Mouse (Mus musculus): ENCODE results near the gene Gm10401. TPM values are rescaled to one million over a fixed set of nuclear protein-coding genes. Genes with fewer than 3 reads are reported as not detected.

The Gm10401 gene
- polyA plus RNA-seq, 1 experiment from 2014 or later: 36.5 TPM

DNA sequence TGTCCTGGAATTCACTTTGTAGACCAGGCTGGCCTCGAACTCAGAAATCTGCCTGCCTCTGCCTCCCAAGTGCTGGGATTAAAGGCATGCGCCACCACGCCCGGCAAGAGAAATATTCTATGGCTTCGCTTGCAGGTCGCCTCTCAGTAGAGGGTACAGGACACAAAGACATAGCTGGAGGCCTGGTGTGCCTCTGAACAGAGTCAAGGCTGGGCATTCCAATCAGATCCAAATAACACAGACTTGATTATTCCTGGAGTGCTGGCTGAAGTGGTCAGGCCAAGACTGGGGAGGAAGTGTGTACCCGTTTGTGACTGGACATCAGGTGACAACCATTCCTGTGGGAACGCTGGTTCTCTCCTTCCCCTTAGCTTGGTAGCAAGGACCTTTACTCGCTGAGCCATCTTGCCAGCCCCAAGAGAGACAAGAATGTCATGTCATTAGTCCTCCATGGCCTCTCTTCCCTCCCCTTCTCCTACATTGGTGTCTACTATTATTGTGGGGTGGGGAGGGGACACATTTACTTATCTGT is 44.1 kb upstream of the Gm10401 start:
- no peak for DNase-seq
- H3K9me3 ChIP-seq (ENCODE audit: low read depth, low read length): no peaks in the 10 kb centered on the region
- WGBS: 86% methylated on average over 9 of the region's 9 CpGs
- no peak for TF ChIP-seq CTCF (IDR thresholded peaks at IDR 0.05; ENCODE audit: low read depth)
- ATAC-seq (ENCODE audit: insufficient read depth): no peak
- H3K36me3 ChIP-seq (ENCODE audit: insufficient read depth): peaks cover 34% of the 10 kb centered on the region
- no peak overlapping the region for H3K4me2 ChIP-seq
- H3K4me1 ChIP-seq (ENCODE audit: insufficient read depth): no peaks in the 10 kb centered on the region
- no peaks in the 10 kb centered on the region for H3K27me3 ChIP-seq (ENCODE audit: insufficient read depth, low read length)
- H3K9ac ChIP-seq: no peak overlapping the region
- no peak overlapping the region for H3K27ac ChIP-seq (ENCODE audit: low read depth)
- no peak overlapping the region for H3K4me3 ChIP-seq (ENCODE audit: low read depth, low read length)

DNA sequence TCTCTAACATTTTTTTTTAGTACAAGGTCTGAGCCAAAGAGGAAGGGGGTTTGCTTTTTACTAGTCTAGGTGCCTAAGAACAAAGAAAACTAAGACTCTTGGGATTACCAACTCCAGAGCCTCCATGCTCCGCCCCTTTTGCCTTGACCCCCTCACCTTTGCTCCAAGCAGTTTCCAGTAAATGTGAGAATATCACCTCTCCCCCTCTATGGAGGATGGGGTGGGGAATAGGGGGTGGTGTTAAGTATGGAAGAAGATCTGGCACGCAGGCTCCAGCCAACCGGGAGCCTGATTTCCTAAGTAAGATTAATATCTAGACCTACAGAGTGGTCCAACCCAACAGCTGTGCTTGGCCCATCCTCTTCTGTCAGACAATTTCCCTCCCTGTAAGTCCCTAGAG is 42.6 kb upstream of the Gm10401 start:
- no peaks in the 10 kb centered on the region for H3K4me1 ChIP-seq (ENCODE audit: insufficient read depth)
- DNase-seq (no peak), ATAC-seq (ENCODE audit: insufficient read depth) (no peak)
- no peak overlapping the region for H3K27ac ChIP-seq (ENCODE audit: low read depth)
- H3K36me3 ChIP-seq (ENCODE audit: insufficient read depth): peaks cover 19% of the 10 kb centered on the region
- H3K9me3 ChIP-seq (ENCODE audit: low read depth, low read length): no peaks in the 10 kb centered on the region
- TF ChIP-seq CTCF (IDR thresholded peaks at IDR 0.05; ENCODE audit: low read depth): no peak
- 46% methylated on average over 3 of the region's 3 CpGs for WGBS
- no peak overlapping the region for H3K4me2 ChIP-seq
- no peaks in the 10 kb centered on the region for H3K27me3 ChIP-seq (ENCODE audit: insufficient read depth, low read length)
- no peak overlapping the region for H3K9ac ChIP-seq
- H3K4me3 ChIP-seq (ENCODE audit: low read depth, low read length): no peak overlapping the region

DNA sequence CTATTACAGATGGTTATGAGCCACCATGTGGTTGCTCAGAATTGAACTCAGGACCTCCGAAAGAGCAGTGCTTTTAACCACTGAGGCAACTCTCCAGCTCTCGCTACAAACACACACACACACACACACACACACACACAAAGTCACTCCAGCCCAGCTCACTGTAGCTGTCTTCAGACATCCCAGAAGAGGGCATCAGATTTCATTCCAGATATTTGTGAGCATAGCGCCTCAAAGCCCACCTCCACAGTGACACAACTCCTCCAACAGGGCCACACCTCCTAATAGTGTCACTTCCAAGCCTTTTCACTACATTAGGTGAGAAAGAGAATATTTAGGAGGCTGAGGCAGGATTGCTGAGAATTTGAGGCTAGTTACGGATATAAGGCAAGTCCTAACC is 41.0 kb upstream of the Gm10401 start:
- no peaks in the 10 kb centered on the region for H3K4me1 ChIP-seq (ENCODE audit: insufficient read depth)
- DNase-seq (no peak), ATAC-seq (ENCODE audit: insufficient read depth) (no peak)
- WGBS: 49% methylated on average over 4 of the region's 4 CpGs
- no peak overlapping the region for H3K4me3 ChIP-seq (ENCODE audit: low read depth, low read length)
- H3K9ac ChIP-seq: no peak overlapping the region
- H3K4me2 ChIP-seq: no peak overlapping the region
- TF ChIP-seq CTCF (IDR thresholded peaks at IDR 0.05; ENCODE audit: low read depth): no peak
- no peak overlapping the region for H3K27ac ChIP-seq (ENCODE audit: low read depth)
- H3K36me3 ChIP-seq (ENCODE audit: insufficient read depth): 0 out of 2 replicates have a peak, but pooled peaks cover 6% of the 10 kb centered on the region
- H3K27me3 ChIP-seq (ENCODE audit: insufficient read depth, low read length): no peaks in the 10 kb centered on the region
- no peaks in the 10 kb centered on the region for H3K9me3 ChIP-seq (ENCODE audit: low read depth, low read length)

DNA sequence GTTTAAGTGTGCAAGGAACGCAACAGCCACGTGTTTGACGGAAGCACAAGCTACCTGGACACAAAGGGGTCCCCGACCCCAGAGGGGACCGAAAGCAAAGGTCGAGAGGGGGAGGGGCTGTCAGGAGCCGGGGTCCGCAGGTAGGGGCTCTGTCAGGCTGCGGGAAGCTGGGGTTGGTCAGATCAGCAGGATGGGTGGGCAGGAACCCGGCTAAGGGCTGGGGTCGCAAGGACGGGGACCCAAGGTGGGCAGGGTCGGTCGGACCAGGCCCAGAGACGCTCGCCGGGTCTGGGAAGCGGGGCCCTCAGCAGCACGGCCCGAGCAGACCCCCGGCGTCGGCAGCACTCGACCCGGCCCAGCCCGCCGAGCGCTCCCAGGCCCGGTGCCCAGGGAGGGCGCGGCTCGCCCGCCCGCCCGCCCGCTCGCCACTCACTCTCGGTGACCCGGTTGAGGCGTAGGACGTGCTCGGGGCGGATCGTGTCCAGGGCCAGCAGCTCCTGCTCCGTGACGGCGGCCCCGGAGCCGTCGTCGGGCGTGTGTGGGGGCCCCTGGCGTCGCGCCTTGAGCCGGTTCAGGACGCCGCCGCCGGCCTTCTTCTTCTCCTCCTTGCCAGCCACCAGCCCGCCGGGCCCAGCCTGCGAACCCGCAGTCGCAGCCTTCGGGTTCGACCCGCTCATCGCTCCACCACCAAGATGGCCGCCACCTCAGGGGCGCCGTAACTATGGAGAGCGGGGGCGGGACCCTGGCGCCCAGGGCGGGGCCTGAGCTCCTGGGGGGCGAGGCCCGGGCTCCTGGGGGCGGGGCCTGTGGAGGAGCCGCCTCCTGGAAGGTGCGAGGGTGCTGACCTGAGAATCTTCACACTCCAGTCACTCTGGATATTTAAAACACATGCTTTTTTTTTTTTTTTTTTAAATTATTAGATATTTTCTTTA is 36.4 kb upstream of the Gm10401 start, which contains the start of gene Unc119b:
TSS of gene Unc119b (minus strand) at position 742 of the 932 bp plus-strand sequence.
- WGBS: under 1% methylated on average over 77 of the region's 81 CpGs
- Histone ChIP-seq H3K9ac (peak within 1 kb of the TSS; percentile 81), H3K27ac (ENCODE audit: low read depth) (no peak within 1 kb of the TSS), H3K27me3 (ENCODE audit: insufficient read depth, low read length) (no peaks in the 10 kb centered on the region), H3K9me3 (ENCODE audit: low read depth, low read length) (no peaks in the 10 kb centered on the region), H3K4me2 (peak within 1 kb of the TSS; percentile 95), H3K36me3 (ENCODE audit: insufficient read depth) (peaks cover 9% of the 10 kb centered on the region), H3K4me1 (ENCODE audit: insufficient read depth) (peaks cover 7% of the 10 kb centered on the region), H3K4me3 (ENCODE audit: low read depth, low read length) (peak within 1 kb of the TSS; percentile 80)
- ATAC-seq (ENCODE audit: insufficient read depth) (peak; percentile 94), DNase-seq (peak; percentile 94)
- TF ChIP-seq CTCF (IDR thresholded peaks at IDR 0.05; ENCODE audit: low read depth): no peak

DNA sequence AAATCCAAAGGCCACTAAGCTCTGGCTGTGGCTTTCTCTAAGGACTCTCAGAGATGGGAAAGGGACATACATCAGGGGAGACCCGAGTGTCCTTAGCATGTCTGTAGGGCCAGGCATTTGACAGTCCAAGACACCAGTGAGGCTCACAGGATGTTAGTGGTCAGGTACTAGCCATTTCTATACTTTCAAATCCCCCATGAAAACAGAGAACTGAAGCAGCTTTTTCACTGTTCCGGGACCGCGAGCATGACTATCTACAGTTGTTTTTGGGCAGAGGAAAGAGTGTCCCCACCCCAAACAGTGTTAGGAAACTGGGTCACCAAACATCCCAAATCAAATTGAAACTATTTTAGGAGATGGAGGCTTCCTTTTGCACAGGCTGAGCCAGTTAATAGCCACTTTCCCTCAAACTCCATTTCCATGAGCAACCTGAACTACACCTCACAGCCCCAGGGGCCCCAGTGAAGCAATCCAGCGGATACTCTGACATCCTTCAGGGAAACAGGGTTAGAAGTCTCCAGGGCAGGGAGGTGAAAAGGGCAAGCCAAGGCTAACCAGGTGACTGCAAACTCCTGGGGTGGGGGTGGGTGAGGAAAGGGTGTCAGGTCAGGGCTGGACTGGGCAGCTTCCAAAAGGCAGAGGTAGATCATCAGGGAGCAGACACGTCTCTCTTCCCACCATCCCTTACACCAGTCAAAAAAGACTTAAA is 35.4 kb upstream of the Gm10401 start:
- ATAC-seq (ENCODE audit: insufficient read depth): no peak
- DNase-seq: no peak
- H3K4me1 ChIP-seq (ENCODE audit: insufficient read depth): peaks cover 7% of the 10 kb centered on the region
- H3K27me3 ChIP-seq (ENCODE audit: insufficient read depth, low read length): no peaks in the 10 kb centered on the region
- peak overlapping the region; percentile 95 for H3K4me2 ChIP-seq
- TF ChIP-seq CTCF (IDR thresholded peaks at IDR 0.05; ENCODE audit: low read depth): no peak
- H3K36me3 ChIP-seq (ENCODE audit: insufficient read depth): peaks cover 19% of the 10 kb centered on the region
- H3K27ac ChIP-seq (ENCODE audit: low read depth): no peak overlapping the region
- WGBS: 59% methylated on average over 6 of the region's 6 CpGs
- no peaks in the 10 kb centered on the region for H3K9me3 ChIP-seq (ENCODE audit: low read depth, low read length)
- peak overlapping the region; percentile 80 for H3K4me3 ChIP-seq (ENCODE audit: low read depth, low read length)
- peak overlapping the region; percentile 81 for H3K9ac ChIP-seq

DNA sequence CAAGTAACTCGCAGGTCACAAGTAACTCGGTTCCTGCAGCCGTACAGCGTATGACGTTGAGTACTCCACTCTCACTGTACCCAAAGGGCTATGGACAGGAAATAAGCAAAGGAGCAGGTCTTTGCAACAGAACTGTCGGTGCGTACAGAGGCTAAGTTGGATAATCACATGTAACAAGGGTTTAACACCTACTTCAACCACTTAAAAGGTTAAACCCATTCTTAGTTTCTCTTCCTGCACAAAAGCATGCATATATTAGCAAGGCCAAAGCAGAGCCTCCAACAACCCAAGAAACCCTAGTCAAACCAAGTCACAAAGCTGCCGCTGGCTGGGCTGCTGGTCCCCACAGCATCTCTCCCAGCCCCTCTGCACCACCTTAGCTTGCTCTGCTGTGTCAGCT is 34.4 kb upstream of the Gm10401 start:
- Histone ChIP-seq H3K27ac (ENCODE audit: low read depth) (no peak overlapping the region), H3K4me3 (ENCODE audit: low read depth, low read length) (no peak overlapping the region), H3K4me1 (ENCODE audit: insufficient read depth) (peaks cover 7% of the 10 kb centered on the region), H3K9me3 (ENCODE audit: low read depth, low read length) (no peaks in the 10 kb centered on the region), H3K9ac (no peak overlapping the region), H3K36me3 (ENCODE audit: insufficient read depth) (peaks cover 29% of the 10 kb centered on the region), H3K4me2 (no peak overlapping the region), H3K27me3 (ENCODE audit: insufficient read depth, low read length) (no peaks in the 10 kb centered on the region)
- ATAC-seq (ENCODE audit: insufficient read depth) (no peak), DNase-seq (no peak)
- WGBS: 89% methylated on average over 8 of the region's 8 CpGs
- TF ChIP-seq CTCF (IDR thresholded peaks at IDR 0.05; ENCODE audit: low read depth): no peak

DNA sequence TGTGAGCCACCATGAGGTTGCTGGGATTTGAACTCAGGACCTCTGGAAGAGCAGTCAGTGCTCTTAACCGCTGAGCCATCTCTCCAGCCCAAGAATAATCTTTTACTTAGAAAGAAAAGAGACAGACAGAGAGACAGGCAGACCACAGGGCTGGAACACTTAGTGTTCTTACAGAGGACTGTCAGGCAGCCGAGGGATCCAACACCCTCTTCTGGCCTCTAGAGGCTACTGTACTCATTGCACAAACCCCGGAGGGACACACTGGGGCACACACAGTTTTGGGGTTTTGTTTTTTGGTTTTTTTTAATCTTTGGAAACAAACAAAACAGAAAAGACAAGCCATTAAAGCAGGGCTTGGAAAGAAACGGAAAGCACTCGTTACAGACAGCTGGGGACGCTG is 31.2 kb upstream of the Gm10401 start:
- H3K27me3 ChIP-seq (ENCODE audit: insufficient read depth, low read length): no peaks in the 10 kb centered on the region
- no peak for TF ChIP-seq CTCF (IDR thresholded peaks at IDR 0.05; ENCODE audit: low read depth)
- ATAC-seq (ENCODE audit: insufficient read depth) (no peak), DNase-seq (no peak)
- H3K27ac ChIP-seq (ENCODE audit: low read depth): no peak overlapping the region
- no peak overlapping the region for H3K4me2 ChIP-seq
- 82% methylated on average over 6 of the region's 6 CpGs for WGBS
- H3K9me3 ChIP-seq (ENCODE audit: low read depth, low read length): no peaks in the 10 kb centered on the region
- H3K9ac ChIP-seq: no peak overlapping the region
- H3K36me3 ChIP-seq (ENCODE audit: insufficient read depth): peaks cover 58% of the 10 kb centered on the region
- H3K4me1 ChIP-seq (ENCODE audit: insufficient read depth): peaks cover 7% of the 10 kb centered on the region
- no peak overlapping the region for H3K4me3 ChIP-seq (ENCODE audit: low read depth, low read length)

Data from lung, embryonic 14.5 days (tissue).